Mouse (Mus musculus) kidney, adult 18-20 months (tissue): Measurements from ENCODE around the gene Rbbp6.

Experiments
- DNase-seq: peaks from one replicate; pipeline ENCODE4 v3.0.0; 2021

Rbbp6 gene

GRCm38 (mm10) chr7:122972006-122972689, 6.7 kb downstream of the Rbbp6 start:
- DNase-seq = no peak

- no peak for DNase-seq
These were observed 14.0 kb downstream of the Rbbp6 start for GRCm38 (mm10) chr7:122979514-122979913.

- no peak for DNase-seq
These were observed 32.7 kb downstream of the Rbbp6 start for GRCm38 (mm10) chr7:122998189-122998588.

GRCm38 (mm10) chr7:122999871-123000396, 34.4 kb downstream of the Rbbp6 start:
- no peak for DNase-seq

- peak; percentile 64 for DNase-seq
These were observed 35.3 kb downstream of the Rbbp6 start for GRCm38 (mm10) chr7:123000796-123001195.

- DNase-seq = no peak
These were observed 36.0 kb downstream of the Rbbp6 start for GRCm38 (mm10) chr7:123001341-123002027.

GRCm38 (mm10) chr7:123002028-123002410, 36.5 kb downstream of the Rbbp6 start:
- no peak for DNase-seq

GRCm38 (mm10) chr7:123003207-123003606, 37.7 kb downstream of the Rbbp6 start:
- no peak for DNase-seq

GRCm38 (mm10) chr7:123004442-123004841, 39.0 kb downstream of the Rbbp6 start:
- DNase-seq = no peak

GRCm38 (mm10) chr7:123006251-123006650, 40.8 kb downstream of the Rbbp6 start:
- DNase-seq = no peak

- no peak for DNase-seq
These were observed 42.3 kb downstream of the Rbbp6 start for GRCm38 (mm10) chr7:123007743-123008142.

- no peak for DNase-seq
These were observed 48.0 kb downstream of the Rbbp6 start for GRCm38 (mm10) chr7:123013466-123013865.

GRCm38 (mm10) chr7:123014729-123015128, 49.2 kb downstream of the Rbbp6 start:
- DNase-seq = peak; percentile 53

- DNase-seq = peak; percentile 47
These were observed 52.1 kb downstream of the Rbbp6 start for GRCm38 (mm10) chr7:123017627-123018026.

- no peak for DNase-seq
These were observed 59.6 kb downstream of the Rbbp6 start for GRCm38 (mm10) chr7:123025123-123025522.

- DNase-seq = no peak
These were observed 64.8 kb downstream of the Rbbp6 start for GRCm38 (mm10) chr7:123030295-123030694.

- peak; percentile 73 for DNase-seq
These were observed 65.3 kb downstream of the Rbbp6 start for GRCm38 (mm10) chr7:123030709-123031181.

GRCm38 (mm10) chr7:123031211-123031743, 65.8 kb downstream of the Rbbp6 start:
- peak; percentile 26 for DNase-seq

- no peak for DNase-seq
These were observed 69.8 kb downstream of the Rbbp6 start for GRCm38 (mm10) chr7:123035314-123035713.

- no peak for DNase-seq
These were observed 73.8 kb downstream of the Rbbp6 start for GRCm38 (mm10) chr7:123039302-123039701.

- no peak for DNase-seq
These were observed 79.7 kb downstream of the Rbbp6 start for GRCm38 (mm10) chr7:123045146-123045545.

- DNase-seq = no peak
These were observed 81.1 kb downstream of the Rbbp6 start for GRCm38 (mm10) chr7:123046473-123047091.
